Mouse (Mus musculus): ENCODE data around the gene Slc3a1. TPM values are rescaled to one million over a fixed set of nuclear protein-coding genes. Genes with fewer than 3 reads are reported as not detected.

Gene Slc3a1
- total RNA-seq, 2 experiments from 2014 or later: 0.15 TPM

GRCm38 (mm10) chr17:85023247-85024167 is 4.7 kb upstream of the Slc3a1 start:
- DNase-seq (ENCODE audit: low spot score in 2 of 2): peak; percentile 55 to 75
- Histone ChIP-seq H3K4me3 (no peak overlapping the region), H3K27ac (no peak overlapping the region)
- TF ChIP-seq CTCF (conservative IDR thresholded peaks at IDR 0.05): peak; percentile 73

DNA sequence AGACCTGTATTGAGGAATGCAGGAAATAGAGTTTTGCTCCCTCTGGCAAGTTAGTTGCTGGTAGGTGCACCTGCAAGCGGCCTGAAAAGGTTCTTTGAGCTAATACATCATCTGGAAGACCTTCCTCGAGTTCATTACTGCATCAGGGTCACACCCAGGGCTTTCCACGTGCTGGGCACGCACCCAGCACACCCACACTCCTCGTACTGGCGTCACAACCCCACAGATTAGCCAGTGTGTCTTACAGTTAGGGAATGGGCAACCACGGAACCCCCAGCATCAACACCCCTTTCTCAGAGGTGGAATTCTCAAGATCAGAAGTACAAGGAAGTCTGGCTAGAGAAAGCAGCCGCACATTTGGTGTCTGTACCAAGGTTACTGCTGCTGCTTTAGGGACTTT is 3.9 kb upstream of the Slc3a1 start:
- Histone ChIP-seq H3K27ac (no peak overlapping the region), H3K4me3 (no peak overlapping the region)
- TF ChIP-seq CTCF (conservative IDR thresholded peaks at IDR 0.05): no peak
- no peak for DNase-seq (ENCODE audit: low spot score in 2 of 2)

DNA sequence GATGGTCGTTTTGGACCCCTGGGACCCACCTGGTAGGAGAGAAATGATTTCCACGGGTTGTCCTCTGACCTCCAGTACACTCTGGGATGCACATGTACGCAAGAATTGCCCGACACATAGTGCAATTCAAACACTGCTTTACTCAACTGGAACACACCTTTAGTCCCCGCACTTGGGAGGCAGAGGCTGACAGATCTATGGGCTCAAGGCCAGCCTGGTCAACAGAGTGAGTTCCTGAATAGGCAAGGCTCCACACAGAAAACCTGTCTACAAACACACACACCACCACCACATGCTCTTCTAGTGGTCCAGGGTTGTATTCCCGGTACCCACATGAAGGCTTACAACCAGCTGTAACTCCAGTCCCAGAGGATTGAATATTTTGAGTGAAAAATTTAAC is 3.0 kb upstream of the Slc3a1 start:
- Histone ChIP-seq H3K27ac (no peak overlapping the region), H3K4me3 (no peak overlapping the region)
- DNase-seq (ENCODE audit: low spot score in 2 of 2): no peak
- no peak for TF ChIP-seq CTCF (conservative IDR thresholded peaks at IDR 0.05)

DNA sequence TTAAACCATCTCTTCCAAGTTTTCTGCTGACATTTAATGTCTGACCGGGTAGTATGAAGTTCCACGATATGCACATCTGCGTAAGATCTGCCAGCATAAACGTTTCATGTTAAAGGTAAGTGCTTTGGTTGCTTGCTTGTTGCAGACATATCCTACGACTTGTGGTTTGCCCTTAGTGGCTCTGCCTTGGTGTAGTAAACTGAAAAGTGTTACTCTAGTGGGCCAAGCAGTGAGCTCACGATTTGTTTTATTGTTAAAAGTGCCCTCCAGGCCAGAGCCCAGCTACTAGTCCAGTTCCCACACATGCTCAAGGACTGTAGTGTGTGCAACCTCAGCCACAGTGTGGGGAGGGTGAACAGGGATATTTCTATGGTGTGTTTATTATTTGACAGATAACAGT is 1.7 kb upstream of the Slc3a1 start:
- no peak overlapping the region for H3K4me3 ChIP-seq
- no peak overlapping the region for H3K27ac ChIP-seq
- no peak for DNase-seq (ENCODE audit: low spot score in 2 of 2)
- no peak for TF ChIP-seq CTCF (conservative IDR thresholded peaks at IDR 0.05)

- Histone ChIP-seq H3K4me3 (no peak overlapping the region), H3K27ac (no peak overlapping the region)
- no peak for DNase-seq (ENCODE audit: low spot score in 2 of 2)
- TF ChIP-seq CTCF (conservative IDR thresholded peaks at IDR 0.05): no peak
These were observed 929 bp upstream of the Slc3a1 start for GRCm38 (mm10) chr17:85027247-85027646.

DNA sequence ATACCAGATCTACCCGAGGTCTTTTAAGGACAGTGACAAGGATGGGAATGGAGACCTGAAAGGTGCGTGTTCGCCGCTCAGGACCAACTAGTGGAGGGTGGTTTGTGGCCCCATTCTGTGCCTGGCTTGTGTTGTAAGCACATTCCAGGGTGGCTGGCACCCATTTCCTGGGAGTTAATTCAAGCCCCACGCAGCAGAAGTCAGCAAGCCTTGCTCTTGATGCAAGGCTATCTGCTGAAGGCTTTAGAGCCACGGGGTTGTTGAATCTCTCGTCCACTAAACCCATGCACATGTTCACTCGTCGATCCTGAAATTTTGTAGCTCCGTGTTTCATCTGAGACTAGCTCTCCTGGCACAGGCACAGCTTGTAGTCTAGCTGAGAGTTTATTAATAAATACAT is 621 bp downstream of the Slc3a1 start:
- DNase-seq (ENCODE audit: low spot score in 2 of 2): no peak
- H3K4me3 ChIP-seq: no peak overlapping the region
- TF ChIP-seq CTCF (conservative IDR thresholded peaks at IDR 0.05): no peak
- H3K27ac ChIP-seq: no peak overlapping the region

- no peak overlapping the region for H3K27ac ChIP-seq
- no peak overlapping the region for H3K4me3 ChIP-seq
- no peak for DNase-seq (ENCODE audit: low spot score in 2 of 2)
- no peak for TF ChIP-seq CTCF (conservative IDR thresholded peaks at IDR 0.05)
These were observed 2.5 kb downstream of the Slc3a1 start for GRCm38 (mm10) chr17:85030651-85031050.

DNA sequence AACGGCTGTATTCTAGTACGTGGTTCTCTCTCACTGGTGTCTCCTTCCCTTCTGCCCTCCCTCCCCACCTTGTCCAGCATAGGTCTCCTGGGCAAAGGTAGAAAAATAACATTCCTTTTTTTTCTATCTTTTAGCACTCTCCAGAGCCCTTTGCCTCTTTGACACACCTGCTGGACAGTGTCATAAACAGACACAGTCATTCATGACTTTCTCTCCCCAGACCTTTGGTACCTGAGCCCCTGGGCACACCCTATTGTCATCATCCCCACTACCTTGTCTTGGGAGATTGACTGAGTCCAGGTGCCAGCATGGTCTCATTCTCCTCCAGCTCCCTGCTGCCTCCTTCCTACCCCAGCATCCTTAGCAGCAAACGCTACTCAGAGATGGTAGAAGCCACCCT is 4.9 kb downstream of the Slc3a1 start:
- no peak for DNase-seq (ENCODE audit: low spot score in 2 of 2)

DNA sequence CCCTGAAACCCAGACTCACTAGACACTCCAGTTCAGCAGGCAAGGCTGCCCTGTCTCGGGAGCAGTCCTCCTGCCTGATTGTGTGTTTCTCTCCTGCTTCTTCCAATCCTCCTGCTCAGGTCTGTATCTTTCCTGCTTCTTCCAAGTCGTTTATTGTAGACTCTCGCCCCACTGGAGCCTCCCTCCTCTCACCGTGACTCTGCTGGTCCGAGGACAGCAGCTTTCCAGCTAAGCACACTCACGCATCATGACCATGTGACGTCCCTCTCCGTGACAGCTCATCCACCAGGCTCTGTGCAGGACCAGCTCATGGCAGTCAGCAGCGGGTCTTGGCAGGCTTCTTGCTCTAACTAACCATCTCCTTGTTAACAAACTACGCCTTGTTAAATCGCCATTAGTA is 5.9 kb downstream of the Slc3a1 start:
- DNase-seq (ENCODE audit: low spot score in 2 of 2): peak in 1 of 2 experiments; percentile 12
- TF ChIP-seq CTCF (conservative IDR thresholded peaks at IDR 0.05): no peak
- peak overlapping the region; percentile 26; the same call in 1 of the 2 replicates for H3K4me3 ChIP-seq
- peak overlapping the region; percentile 43; the same call in 1 of the 2 replicates for H3K27ac ChIP-seq

More for the DNA sequence above, 4.9 kb downstream of the Slc3a1 start:
- no peak overlapping the region for H3K4me3 ChIP-seq
- TF ChIP-seq CTCF (conservative IDR thresholded peaks at IDR 0.05): no peak
- no peak overlapping the region for H3K27ac ChIP-seq

DNA sequence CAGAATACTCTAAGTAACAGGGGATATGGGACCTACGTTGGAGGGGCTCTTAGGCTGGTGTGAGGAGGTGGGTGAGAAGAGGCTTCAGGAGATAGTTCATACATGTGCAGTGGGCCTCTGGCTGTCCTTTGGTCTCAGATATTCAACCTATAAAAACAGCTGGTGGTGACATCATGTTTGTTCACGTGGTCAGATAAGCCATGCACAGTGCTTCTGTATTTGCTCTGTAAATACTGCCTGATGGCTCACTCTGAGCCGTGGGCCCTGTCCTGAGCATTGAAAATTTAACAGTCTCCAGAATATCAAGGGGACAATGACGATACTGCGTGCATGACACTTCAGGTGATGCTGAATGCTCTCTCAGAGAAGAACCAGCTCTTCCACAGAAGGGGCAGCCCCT is 9.7 kb downstream of the Slc3a1 start:
- Histone ChIP-seq H3K4me3 (no peak overlapping the region), H3K27ac (no peak overlapping the region)
- DNase-seq (ENCODE audit: low spot score in 2 of 2): no peak
- no peak for TF ChIP-seq CTCF (conservative IDR thresholded peaks at IDR 0.05)

DNA sequence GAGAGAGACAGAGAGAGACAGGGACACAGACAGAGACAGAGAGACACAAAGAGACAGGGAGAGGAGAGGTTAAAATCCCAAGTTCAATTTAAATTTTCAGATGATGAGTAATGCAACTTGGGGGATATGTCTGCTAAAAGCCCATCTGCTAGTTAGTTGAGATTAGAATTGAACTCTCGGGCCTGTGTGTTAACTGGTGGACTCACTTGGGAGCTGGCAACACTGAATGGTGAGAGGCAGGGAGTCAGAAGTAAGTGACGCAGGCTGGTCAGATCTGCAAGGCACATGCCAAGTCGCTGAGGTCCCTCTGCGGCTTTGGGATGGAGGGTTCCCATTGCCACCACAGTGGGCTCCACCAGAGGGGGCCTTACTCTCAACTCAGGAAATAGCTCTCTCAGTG is 10.1 kb downstream of the Slc3a1 start:
- Histone ChIP-seq H3K4me3 (no peak overlapping the region), H3K27ac (no peak overlapping the region)
- no peak for TF ChIP-seq CTCF (conservative IDR thresholded peaks at IDR 0.05)
- DNase-seq (ENCODE audit: low spot score in 2 of 2): no peak

GRCm38 (mm10) chr17:85038761-85039160 is 10.6 kb downstream of the Slc3a1 start:
- no peak for DNase-seq (ENCODE audit: low spot score in 2 of 2)
- no peak for TF ChIP-seq CTCF (conservative IDR thresholded peaks at IDR 0.05)
- no peak overlapping the region for H3K27ac ChIP-seq
- H3K4me3 ChIP-seq: no peak overlapping the region

DNA sequence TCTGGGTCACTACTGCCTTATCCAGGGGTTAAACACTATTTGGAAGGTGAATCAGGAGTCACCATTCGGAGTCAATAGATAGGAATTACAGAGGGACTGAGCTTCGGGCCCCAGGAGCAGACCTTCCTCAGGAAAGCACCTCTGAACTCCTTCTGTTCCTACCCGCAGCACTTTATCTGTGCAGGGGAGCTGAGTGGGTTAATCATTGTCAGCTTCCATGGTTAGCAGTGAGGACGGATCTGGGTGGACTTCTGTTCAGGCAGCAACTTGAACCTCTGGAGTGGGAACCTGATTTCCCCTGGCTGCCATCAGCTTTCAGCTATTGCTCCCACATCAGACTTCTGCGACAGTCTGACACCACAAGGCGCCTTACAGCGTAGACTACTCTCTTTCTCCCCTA is 12.7 kb downstream of the Slc3a1 start:
- Histone ChIP-seq H3K4me3 (no peak overlapping the region), H3K27ac (no peak overlapping the region)
- DNase-seq (ENCODE audit: low spot score in 2 of 2): no peak
- TF ChIP-seq CTCF (conservative IDR thresholded peaks at IDR 0.05): no peak

- no peak for DNase-seq (ENCODE audit: low spot score in 2 of 2)
- no peak overlapping the region for H3K27ac ChIP-seq
- H3K4me3 ChIP-seq: no peak overlapping the region
- no peak for TF ChIP-seq CTCF (conservative IDR thresholded peaks at IDR 0.05)
These were observed 14.2 kb downstream of the Slc3a1 start for GRCm38 (mm10) chr17:85042419-85042818.
